Mouse (Mus musculus): ENCODE results near the gene Adprh.
"Not testable (repeated sequence)": the region's sequence is repeated elsewhere in the genome, so short reads cannot be mapped to it uniquely, and the experiment has no call there.

Adprh gene

DNA sequence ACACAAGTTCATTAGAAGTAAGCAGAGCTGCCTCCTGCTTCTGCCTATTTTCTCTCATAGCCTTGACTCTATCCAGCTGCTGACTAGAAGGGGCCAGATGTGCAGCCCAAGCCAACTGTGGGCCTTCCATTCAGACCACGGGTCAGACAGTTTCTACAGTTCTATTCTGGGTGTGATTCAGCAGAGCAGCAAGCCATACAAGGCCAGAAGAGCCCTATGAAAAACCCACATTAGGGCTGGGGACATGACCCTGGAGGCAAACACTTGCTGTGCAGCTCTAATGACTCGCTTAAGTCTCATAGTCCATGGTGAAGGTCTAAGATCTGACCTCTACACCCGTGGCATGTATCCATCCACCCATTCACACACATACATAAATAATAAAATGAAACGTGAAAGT, 13.6 kb upstream of the Adprh start:
- DNase-seq, result no peak

DNA sequence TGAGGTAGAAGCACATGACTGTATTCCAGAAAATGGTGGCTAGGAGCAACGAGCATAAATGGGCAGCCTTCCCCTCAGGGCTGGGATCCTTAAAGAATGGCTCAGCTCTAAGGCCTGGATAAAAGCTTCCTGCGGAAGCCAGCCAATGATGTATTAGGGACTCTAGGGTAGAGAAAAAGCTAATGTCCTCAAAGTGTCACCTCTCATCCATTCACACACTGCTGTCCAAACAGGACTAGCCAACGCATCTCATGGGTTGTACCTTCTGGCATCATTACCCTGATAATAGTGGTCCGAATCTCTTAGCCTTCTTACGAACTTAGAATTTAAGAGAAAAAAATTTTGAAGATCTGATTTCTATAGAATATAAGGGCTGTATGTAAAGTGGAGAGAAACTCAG, 10.8 kb upstream of the Adprh start:
- DNase-seq, result no peak

DNA sequence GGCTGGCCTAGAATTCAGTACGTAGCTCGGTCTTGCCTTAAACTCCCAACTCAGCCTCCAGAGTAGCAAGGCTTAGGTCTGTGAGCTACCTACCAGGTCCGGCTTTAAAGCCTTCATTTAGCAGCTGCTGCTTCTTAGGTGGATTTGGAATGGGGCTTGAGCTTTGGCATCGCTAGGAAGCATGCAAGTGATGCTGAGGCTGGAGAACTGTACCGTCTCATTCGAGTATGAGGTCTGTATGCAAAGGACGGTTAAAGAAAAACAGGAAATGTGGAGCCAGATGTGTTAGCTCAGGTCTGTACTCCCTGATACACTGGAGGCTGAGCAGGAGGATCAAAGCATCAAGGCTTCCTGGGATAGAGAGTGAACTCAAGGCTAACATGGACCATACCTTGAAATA, 9.7 kb upstream of the Adprh start:
- no peak for DNase-seq

DNA sequence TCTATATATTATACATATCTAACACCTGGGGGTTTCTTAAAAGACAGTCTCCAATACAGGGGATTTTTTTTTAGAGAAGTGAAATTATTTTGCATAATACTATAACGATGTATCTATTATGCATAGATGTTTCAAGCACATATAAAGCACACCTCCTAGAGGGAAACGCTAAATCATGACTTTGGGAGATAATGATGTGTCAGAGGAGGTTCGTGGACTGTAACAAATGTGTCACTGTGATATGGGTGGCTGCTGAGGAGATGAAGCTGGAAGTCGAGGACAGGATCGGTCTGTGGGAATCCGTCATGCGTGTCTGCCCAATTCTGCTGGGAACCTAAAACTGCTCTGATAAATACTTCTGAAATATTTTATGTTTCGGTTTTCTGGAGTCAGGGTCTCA, 9.2 kb upstream of the Adprh start:
- DNase-seq, result no peak

DNA sequence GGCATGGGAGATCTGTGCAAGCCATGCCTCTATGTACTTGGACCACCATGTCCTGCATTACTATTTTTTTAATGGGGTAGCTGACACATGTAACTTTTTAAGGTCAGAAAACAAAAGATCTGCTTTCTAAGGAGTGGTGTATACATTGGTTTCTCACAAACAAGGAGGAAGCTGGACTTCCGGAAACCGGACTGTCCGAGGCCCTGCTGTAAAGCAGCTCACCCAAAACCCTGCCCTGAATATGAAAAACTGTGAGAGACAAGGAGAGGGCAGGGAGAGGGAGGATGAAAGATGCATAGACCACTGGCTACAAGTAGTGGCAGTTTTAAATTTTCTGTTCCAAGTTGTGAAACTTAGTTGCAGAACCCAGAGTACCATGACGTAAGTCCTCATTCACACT, 7.5 kb upstream of the Adprh start:
- DNase-seq, result no peak

DNA sequence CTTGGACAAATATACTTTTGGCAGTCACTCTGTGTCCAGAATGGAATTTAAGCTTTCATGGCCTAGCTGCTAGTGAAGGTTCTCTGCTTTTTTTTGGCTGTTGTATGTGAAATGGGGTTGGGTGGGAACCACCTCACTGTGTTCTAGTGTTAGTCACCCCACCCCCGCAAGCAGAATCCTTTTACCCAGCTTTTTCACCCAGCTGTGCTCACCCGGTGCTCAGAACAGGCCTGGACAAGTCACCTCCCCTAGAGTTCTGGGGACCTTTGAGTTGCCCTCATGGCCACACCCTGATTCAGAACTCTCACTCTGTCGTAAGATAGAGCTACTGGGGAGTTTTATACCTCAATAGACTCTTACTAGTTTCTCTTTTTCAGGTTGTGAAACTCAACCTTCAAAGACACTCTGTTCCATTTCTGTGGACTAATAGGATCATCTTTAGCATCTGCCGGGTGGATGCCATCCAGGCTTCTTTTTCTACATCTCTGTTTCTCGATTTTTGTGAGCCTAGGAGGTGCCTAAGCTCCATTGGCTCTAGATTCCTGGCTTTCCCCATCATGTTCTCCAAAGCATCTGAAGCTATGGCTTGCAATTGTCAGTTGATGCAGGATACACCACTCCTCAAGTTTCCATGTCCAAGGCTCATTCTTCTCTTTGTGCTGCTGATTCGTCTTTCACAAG, 6.2 kb upstream of the Adprh start:
- no peak for DNase-seq

DNA sequence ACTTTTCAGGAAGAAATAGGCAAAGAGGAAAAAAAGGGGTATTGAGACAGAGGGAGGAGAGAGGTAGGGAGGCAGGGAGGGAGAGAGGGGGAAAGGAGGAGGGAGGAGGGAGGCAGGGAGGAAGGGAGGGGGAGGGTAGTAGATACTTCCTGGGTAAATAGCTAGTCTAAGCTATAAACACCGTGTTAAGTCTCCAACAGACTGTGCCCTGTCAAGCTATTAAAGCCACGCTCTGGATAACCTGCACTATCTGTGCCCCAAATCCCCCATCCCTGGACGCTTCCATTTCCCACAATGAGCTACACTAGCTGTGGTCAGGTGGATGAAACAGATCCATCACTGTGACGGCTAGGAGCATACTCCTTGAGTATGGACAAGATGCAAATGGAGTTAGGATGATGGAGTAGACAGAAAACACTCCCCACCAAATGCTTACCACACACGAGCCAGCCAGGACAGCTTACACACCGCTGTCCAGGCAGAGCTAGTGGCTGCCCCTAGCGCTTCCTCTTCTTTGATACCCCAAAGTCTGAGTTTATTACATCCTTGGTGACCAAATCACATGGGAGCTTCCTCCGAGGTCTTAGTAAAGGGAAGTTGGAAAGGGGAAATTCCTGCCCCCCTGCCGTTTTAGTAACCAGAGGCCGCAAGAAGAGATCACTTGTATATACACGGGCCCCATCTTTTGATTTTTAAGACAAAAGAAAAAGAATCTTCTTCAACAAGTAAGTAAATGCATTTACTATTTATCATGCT, 4.5 kb upstream of the Adprh start:
- no peak for DNase-seq

DNA sequence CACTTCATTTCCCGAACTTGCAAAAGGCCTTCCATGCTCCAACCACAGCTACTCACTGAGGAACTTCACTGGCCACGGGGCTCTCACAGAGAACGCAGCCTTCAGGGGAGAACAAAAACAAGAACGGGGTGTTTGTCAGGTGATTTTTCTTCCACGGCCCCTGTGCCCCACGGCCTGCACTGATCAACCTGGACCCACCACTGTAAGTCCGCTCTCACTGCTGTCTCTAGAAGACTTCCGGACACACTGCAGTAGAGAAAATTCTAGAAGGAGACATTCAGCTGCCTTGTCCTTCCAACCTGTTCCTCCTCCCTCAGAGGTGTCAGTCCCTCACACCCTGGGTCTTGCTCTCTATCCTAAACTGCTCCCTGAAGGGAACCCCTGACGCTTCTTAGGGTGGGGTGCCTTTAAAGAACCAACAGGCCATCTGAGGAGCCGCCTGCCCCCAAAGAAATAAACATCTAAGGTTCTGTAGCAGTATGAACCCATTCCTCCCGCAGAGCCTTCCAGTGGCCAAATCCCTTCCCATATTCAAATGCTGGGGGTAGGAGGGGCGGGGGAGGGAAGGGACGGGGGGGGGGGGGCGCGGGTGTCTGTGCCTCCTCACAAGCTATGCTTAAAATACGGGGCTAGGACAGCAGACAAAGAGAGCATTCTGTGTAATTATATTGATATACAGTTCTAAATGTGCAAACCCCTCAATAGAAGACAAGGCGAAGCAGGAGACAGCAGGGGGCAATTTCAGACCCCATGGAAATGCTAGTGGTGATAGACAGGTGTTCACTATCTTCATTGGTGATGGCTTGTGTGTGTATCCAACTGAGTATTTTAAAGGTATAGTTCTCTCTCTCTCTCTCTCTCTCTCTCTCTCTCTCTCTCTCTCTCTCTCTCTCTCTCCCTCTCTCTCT, 3.3 kb upstream of the Adprh start, which contains the start of gene Cd80:
Gene Cd80 (plus strand): TSS at position 51 of the 908 bp plus-strand sequence.
- DNase-seq, result no peak

DNA sequence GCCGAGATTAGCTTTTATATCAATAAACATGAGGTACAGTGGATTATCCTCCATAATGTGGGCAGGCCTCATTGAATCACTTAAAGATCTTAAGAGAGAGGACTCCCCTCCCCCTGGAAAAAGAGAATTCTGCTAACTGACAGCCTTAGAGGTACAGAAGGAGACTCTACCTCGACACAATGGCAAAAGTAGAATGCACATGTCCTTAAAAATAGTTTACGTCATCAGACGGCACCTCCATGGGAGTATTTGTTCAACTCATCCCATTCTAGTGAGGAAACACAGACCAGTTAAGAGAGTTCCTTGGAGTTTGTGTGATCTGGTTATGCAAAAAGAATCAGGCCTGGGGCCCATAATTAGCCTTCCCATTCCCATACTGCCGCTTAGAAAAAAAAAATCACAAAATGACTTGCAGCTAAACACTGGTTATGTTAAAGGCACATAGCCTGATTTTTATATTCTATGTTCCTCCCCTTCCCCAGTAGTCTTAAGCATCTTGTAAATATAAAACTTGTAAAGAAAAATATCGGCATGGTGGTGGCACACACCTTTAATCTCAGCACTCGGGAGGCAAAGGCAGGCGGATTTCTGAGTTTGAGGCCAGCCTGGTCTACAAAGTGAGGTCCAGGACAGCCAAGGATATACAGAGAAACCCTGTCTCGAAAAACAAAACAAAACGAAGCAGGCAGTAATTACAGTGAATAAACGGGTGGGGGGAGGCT, 2.2 kb upstream of the Adprh start:
- no peak for DNase-seq

DNA sequence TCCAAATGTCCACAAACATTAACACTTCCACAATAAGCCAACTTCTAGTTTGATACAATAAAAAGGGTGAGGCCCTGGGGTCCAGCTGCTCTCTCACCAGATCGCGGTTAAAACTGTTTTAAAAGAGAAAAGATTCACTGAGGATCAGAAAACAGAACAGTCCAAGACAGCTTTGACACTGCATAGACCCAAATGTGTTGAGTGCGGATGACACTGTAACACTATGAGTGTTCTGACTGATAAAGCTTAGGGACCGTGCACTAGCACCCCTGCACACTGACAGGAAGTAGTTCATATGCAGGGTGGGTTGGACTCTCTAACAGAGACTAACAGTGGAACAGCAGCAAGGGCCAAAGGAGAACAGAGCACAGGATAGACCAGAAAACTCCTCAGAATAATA, 1.4 kb upstream of the Adprh start:
- DNase-seq, result no peak

DNA sequence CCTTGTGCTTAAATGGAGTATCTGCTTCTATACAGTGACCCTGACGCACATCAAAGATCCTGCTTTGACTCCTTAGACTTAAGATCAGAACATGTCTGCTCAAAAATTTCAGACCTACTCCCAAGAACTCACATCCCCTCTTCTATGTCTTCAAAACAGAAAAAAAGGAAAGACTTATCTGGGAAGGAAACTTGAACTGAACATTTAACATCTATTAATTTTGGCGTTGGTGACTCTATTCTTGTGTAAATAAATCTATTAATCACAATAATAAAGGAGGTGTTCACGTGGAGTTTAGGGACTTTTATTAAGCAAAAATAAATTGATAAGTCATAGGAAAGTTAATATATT, 675 bp upstream of the Adprh start:
- no peak for DNase-seq

DNA sequence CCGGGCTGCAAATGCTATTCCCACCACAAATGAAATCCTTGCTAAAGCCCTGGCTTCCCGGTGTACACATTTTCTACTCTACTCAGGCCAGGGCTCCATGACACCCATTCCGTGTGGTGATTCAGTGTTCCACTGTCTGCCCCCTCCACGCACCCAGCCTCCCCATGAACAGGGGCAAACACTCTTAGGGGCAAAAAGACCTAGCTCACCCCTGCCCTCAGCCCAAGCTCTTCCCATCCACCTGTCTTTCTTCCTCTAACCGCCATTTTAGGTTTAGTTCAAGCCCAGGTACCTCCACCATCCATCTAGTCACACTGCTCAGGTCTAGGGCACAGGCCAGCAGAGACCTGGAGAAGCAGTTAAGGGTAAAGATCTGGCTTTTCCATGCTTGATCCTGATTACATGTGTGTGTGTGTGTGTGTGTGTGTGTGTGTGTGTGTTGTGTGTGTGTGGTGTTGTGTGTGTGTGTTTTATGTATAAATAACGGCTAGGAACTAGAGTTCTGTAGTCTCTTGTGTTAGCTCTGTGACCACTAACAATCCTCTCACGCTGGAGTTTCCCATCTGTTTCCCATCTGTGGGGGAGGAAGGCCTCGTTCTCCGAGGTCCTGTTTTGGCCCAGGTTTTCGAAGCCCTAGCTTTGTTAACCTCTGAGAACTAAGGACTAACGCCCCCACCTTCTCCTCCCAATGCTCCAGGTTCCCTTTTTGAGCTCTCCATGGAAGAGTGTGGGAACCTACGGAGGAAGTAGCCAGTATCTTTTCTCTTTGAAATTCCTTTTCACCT, 890 bp downstream of the Adprh start:
- DNase-seq, result no peak

DNA sequence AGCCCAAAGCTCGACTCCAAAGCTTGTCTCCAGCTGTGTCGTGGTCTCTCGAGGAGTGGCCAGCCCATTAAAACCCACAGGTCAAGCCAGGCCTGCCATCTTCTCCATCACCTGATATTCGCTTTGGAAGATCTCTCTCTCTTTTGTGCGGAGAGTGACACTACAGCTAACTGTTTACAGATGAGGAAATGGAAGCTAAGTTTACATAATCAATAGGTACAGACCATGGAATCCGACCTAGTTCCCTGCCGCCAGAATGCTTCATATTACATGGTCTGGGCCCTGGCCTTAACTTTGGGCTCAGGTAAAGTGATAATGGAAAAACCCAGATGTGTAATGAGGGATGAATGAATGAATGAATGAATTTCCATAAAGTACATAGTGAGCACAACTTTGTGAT, 1.8 kb downstream of the Adprh start:
- DNase-seq, result no peak

DNA sequence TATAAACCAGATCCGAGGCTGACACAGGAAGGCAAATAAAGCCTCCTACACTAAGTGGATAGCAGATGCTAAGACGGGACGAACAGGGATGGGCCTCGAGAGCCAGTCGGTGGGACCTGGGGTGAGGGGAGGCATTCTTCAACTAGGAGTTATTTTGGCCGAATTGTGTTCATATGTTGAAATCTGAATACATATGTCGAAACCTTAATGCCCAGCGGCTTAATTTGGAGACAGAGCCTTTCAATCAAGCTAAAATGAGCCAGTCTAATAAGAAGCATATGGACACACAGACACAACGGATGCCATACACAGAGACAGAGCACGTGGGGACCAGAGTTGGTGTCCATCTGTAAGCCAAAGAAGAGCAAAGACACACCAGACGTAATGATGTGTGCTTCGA, 4.0 kb downstream of the Adprh start:
- no peak for DNase-seq

DNA sequence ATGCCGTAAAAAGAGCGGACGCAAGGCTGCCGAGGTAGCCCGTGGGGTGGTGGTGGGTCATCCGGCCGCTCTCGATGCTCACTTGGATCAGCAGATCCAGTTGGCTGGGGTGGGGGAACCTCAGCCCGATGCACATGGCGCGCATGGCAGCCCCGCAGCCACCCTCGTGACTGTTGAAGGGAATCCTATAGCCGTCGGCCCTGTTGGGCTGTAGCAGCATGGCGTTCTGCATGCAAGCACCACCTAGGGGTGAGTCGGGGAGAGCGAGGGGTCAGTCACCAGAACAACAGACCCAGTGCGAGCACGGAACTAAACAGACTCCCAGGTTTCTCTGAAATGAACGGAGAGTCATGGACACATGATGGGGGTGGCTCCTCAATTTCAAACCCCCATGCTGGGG, 5.1 kb downstream of the Adprh start:
- DNase-seq, result no peak

DNA sequence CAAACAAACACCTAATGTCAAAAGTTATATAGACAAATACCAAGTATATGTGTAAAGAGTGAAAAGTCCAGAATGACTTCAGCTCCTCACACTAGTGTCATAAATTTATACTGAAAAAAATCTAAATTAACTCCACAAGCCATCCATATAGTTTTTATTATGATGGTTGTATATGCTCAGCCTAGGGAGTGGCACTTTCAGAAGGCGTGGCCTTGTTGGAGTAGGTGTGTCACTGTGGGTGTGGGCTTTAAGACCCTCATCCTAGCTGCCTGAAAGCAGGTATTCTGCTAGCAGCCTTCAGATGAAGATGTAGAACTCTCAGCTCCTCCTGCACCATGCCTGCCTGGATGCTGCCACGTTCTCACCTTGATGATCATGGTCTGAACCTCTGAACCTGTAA, 6.4 kb downstream of the Adprh start:
- DNase-seq, result not testable (repeated sequence)

DNA sequence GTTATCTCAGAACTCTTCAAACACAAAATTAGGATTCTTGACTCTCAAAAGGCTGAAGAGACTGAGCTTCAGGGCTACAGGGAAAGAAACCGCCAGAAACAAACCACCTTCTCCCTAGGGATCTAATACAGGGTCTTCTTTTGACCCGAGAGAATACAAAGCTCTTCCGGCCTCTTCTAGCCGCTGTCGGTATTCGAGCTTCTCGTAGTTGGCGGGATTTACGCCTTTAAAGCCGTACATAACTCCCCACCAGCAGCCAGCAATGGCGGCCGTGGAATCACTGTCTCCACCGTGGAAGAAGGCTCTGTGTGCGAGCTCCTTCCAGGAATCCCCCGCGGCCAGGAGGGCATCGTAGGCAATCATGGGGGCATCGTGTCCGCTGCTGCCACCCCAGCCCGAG, 6.9 kb downstream of the Adprh start:
- DNase-seq, result no peak

DNA sequence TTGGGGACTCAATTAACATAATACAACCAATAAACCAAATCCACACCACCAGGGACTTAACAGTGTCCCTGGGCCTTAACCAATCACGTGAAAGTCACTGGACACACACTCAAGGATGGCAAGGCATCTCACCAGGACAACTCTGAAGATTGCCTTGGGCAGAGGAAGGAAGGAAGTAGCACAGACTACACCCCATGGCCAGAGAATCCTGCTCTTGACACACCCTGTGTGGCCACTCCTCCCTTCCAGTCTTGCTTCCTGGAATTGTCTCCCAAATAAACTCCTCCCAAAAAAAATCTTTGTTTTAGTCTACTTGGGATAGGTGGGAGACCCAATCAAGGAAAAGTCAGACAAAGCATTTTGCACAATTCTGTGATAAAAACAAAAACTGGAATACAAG, 7.5 kb downstream of the Adprh start:
- DNase-seq, result no peak

DNA sequence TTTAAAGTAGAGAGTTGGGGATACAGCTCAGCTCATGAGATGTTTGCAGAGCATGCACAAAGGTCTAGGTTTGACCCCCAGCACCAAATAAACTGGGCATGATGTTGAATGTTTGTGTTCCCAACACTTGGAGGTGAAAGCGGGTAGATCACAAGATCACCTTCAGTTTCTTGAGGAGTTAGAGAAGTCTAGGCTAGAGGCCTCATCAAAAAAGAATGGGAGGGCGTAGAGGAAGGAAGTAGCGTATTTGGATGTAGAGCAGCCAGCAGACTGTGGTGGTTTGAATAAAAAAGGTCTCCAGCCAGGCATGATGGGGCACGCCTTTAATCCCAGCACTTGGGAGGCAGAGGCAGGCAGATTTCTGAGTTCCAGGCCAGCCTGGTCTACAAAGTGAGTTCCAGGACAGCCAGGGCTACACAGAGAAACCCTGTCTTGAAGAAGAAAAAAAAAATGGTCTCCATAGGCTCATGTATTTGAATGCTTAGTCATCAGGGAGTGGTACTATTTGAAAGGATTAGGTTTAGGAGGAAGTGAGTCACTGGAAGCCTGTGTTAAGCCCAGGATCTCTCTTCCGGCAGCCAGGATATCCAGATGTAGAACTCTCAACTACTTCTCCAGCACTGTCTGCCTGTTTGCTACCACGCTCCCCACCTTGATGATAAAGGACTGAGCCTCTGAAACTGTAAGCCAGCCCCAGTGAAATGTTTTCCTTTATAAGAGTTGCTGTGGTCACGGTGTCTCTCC, 8.6 kb downstream of the Adprh start:
- DNase-seq, result no peak

DNA sequence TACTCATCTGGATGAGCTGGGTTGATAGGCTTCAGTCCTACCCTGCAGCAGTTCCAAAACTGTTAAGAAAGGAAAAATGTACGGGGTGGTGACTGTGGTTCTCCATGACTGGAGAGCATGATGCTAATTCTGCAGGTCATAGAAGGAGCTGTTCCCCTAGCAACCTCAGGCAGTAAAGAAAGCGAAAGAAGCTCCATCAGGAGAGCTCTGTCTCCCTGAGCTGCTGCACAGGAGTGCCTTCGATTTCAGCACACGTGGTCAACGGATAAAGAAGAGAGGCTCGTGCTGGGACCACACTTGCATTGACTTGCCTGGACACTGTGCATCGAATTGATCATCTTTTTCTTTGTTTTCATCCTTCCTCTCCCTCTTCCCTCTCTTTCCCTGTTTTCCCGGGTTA, 10.3 kb downstream of the Adprh start:
- no peak for DNase-seq

DNA sequence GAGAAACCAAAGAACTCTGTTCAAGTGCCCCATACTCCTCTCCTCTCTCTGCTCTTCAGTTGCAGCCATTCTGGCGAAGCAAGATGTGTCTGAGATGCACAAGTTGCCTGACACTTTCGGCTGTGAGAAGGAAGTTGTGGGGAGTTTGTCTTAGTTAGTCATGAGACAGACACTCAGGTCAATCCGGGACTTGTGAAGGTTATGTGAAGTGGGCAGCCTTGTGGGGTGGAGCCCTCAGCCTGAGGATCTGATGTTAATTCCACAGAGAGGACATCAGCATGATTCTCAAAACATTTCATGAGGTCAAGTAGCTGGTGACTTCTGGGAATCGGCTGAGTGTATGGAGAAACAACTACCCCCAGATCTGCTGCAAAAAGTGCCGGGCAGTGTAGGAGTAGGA, 10.9 kb downstream of the Adprh start:
- DNase-seq, result no peak

DNA sequence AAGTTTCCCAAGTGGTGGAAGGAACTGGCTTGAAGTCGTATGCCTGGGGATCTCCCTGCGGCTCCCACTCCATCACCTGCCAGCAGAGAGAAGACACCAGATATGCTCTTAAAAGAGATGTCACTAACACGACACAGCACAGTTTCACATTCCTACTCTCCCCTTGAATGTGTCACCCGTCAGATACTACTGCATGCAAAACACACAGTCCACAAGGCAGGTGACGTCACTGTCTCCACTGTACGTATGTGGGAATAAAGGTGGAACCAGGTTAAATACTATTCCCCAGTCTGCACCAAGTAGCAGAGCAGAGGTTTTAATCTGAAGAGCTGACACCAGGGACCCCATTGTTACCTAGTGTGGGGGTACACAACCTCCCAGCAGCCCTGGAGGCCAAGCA, 12.1 kb downstream of the Adprh start:
- no peak for DNase-seq

Measured in right cerebral cortex, postnatal 4 days (tissue).